Mouse (Mus musculus) hindbrain, postnatal 0 days (tissue): ENCODE data around the gene Musk. TPM values are rescaled to one million over a fixed set of nuclear protein-coding genes. Genes with fewer than 3 reads are reported as not detected.

Experiments
- ATAC-seq: fragments of 200-750 bp; cut with Nextera tagmentation; 2 replicates; pipeline ENCODE4 v1.8.0; 2017; ENCODE audit warnings: mild to moderate bottlenecking, moderate TSS enrichment, moderate library complexity
- DNase-seq: peaks from one replicate; pipeline ENCODE4 v3.0.0-alpha.2; 2015; ENCODE audit warnings: low spot score
- H3K27ac ChIP-seq: fragments of 300-500 bp; sonication (generic); 2 replicates; pipeline ENCODE4 v1.5.1; 2014; ENCODE audit warnings: mild to moderate bottlenecking
- H3K27me3 ChIP-seq: fragments of 300-500 bp; sonication (generic); 2 replicates; pipeline ENCODE4 v1.6.1; 2014; ENCODE audit warnings: low read length, mixed read lengths; ENCODE audit not compliant: insufficient read depth
- H3K36me3 ChIP-seq: fragments of 300-500 bp; sonication (generic); 2 replicates; pipeline ENCODE4 v1.6.1; 2014; ENCODE audit warnings: low read length, mixed read lengths; ENCODE audit not compliant: insufficient read depth
- H3K4me1 ChIP-seq: fragments of 300-500 bp; sonication (generic); 2 replicates; pipeline ENCODE4 v1.6.1; 2014; ENCODE audit warnings: antibody characterized with exemption, low read length, mixed read lengths; ENCODE audit not compliant: insufficient read depth
- H3K4me2 ChIP-seq: fragments of 300-500 bp; sonication (generic); 2 replicates; pipeline ENCODE4 v1.6.1; 2014; ENCODE audit warnings: low read depth, mild to moderate bottlenecking, low read length, moderate library complexity, mixed read lengths
- H3K4me3 ChIP-seq: fragments of 300-500 bp; sonication (generic); 2 replicates; pipeline ENCODE4 v1.5.1; 2014; ENCODE audit warnings: low read length
- H3K9ac ChIP-seq: fragments of 300-500 bp; sonication (generic); replicated peaks from 2 replicates; pipeline ENCODE4 v1.6.1; 2014; ENCODE audit warnings: mild to moderate bottlenecking, low read length, moderate library complexity, mixed read lengths
- H3K9me3 ChIP-seq: fragments of 300-500 bp; sonication (generic); 2 replicates; pipeline ENCODE4 v1.6.1; 2016; ENCODE audit warnings: low read length, mixed read lengths
- CTCF ChIP-seq: IDR thresholded peaks from 2 replicates; pipeline ENCODE4 v1.5.1; 2016; ENCODE audit warnings: antibody characterized with exemption, control low read depth, low read depth
- WGBS: fragments of 180-500 bp; shearing (Covaris S2); extraction: QIAGEN DNeasy Blood & Tissue Kit; methylation state at CpG from one replicate; pipeline ENCODE4 v1.1.7; 2014; 5-methylcytosine and 5-hydroxymethylcytosine counted together
- polyA plus RNA-seq: library from polyadenylated mRNA; unstranded; fragments of >200 nt; fragmentation: Nextera tagmentation; extraction: Ambion mirVana; gene quantifications from 2 replicates; pipeline ENCODE4 v1.2.1, GENCODE M21; 2015
- total RNA-seq: library from RNA; depleted of rRNA; stranded (reverse); fragments of >200 nt; gene quantifications from 2 replicates; pipeline ENCODE4 v1.2.3, GENCODE M21; 2014

Gene Musk
- total and polyA plus RNA-seq, 2 experiments from 2014 or later = 0.05 to 0.24 TPM

GRCm38 (mm10) chr4:58268897-58269542 lies 16.7 kb upstream of the Musk start:
- Histone ChIP-seq H3K4me3 (no peak overlapping the region), H3K27ac (no peak overlapping the region), H3K9me3 (no peaks in the 10 kb centered on the region), H3K27me3 (no peaks in the 10 kb centered on the region), H3K4me1 (no peaks in the 10 kb centered on the region), H3K9ac (no peak overlapping the region), H3K36me3 (no peaks in the 10 kb centered on the region), H3K4me2 (no peak overlapping the region)
- DNase-seq = no peak
- ATAC-seq = no peak
- TF ChIP-seq CTCF = no peak
- 82% methylated on average over 4 of the region's 4 CpGs for WGBS

GRCm38 (mm10) chr4:58269961-58270360 lies 15.8 kb upstream of the Musk start:
- no peaks in the 10 kb centered on the region for H3K27me3 ChIP-seq
- H3K27ac ChIP-seq = no peak overlapping the region
- no peak overlapping the region for H3K4me3 ChIP-seq
- ATAC-seq (no peak), DNase-seq (no peak)
- H3K4me1 ChIP-seq = no peaks in the 10 kb centered on the region
- H3K9ac ChIP-seq = no peak overlapping the region
- H3K4me2 ChIP-seq = no peak overlapping the region
- WGBS = 94% methylated on average over 2 of the region's 2 CpGs
- no peak for TF ChIP-seq CTCF
- H3K36me3 ChIP-seq = no peaks in the 10 kb centered on the region
- no peaks in the 10 kb centered on the region for H3K9me3 ChIP-seq

GRCm38 (mm10) chr4:58270956-58271355 lies 14.8 kb upstream of the Musk start:
- no peak for ATAC-seq

GRCm38 (mm10) chr4:58271504-58272162 lies 14.1 kb upstream of the Musk start:
- no peaks in the 10 kb centered on the region for H3K27me3 ChIP-seq
- no peak overlapping the region for H3K27ac ChIP-seq
- H3K4me1 ChIP-seq = no peaks in the 10 kb centered on the region
- no peak overlapping the region for H3K4me2 ChIP-seq
- TF ChIP-seq CTCF = no peak
- no peak overlapping the region for H3K4me3 ChIP-seq
- H3K9ac ChIP-seq = no peak overlapping the region
- H3K9me3 ChIP-seq = no peaks in the 10 kb centered on the region
- no peak for DNase-seq
- H3K36me3 ChIP-seq = no peaks in the 10 kb centered on the region
- WGBS = 78% methylated on average over 10 of the region's 10 CpGs
- no peak for ATAC-seq

More at GRCm38 (mm10) chr4:58270956-58271355, 14.8 kb upstream of the Musk start:
- Histone ChIP-seq H3K4me2 (no peak overlapping the region), H3K4me1 (no peaks in the 10 kb centered on the region), H3K36me3 (no peaks in the 10 kb centered on the region), H3K27me3 (no peaks in the 10 kb centered on the region), H3K4me3 (no peak overlapping the region), H3K27ac (no peak overlapping the region), H3K9ac (no peak overlapping the region), H3K9me3 (no peaks in the 10 kb centered on the region)
- 95% methylated on average over 1 of the region's 1 CpGs for WGBS
- DNase-seq = no peak
- no peak for TF ChIP-seq CTCF

- DNase-seq (no peak), ATAC-seq (no peak)
- Histone ChIP-seq H3K9ac (no peak overlapping the region), H3K36me3 (no peaks in the 10 kb centered on the region), H3K4me2 (no peak overlapping the region), H3K9me3 (no peaks in the 10 kb centered on the region), H3K4me3 (no peak overlapping the region), H3K27ac (no peak overlapping the region), H3K4me1 (no peaks in the 10 kb centered on the region), H3K27me3 (no peaks in the 10 kb centered on the region)
- 51% methylated on average over 8 of the region's 8 CpGs for WGBS
- no peak for TF ChIP-seq CTCF
These were observed 10.4 kb upstream of the Musk start for GRCm38 (mm10) chr4:58275261-58275895.

GRCm38 (mm10) chr4:58278368-58278767 lies 7.4 kb upstream of the Musk start:
- H3K9me3 ChIP-seq = no peaks in the 10 kb centered on the region
- no peak overlapping the region for H3K4me2 ChIP-seq
- no peak overlapping the region for H3K9ac ChIP-seq
- H3K27me3 ChIP-seq = no peaks in the 10 kb centered on the region
- no peaks in the 10 kb centered on the region for H3K36me3 ChIP-seq
- DNase-seq (no peak), ATAC-seq (no peak)
- WGBS = 75% methylated on average over 6 of the region's 6 CpGs
- H3K27ac ChIP-seq = no peak overlapping the region
- no peak for TF ChIP-seq CTCF
- H3K4me1 ChIP-seq = no peaks in the 10 kb centered on the region
- no peak overlapping the region for H3K4me3 ChIP-seq

- no peak overlapping the region for H3K27ac ChIP-seq
- DNase-seq = no peak
- H3K36me3 ChIP-seq = no peaks in the 10 kb centered on the region
- TF ChIP-seq CTCF = no peak
- H3K27me3 ChIP-seq = no peaks in the 10 kb centered on the region
- H3K4me3 ChIP-seq = no peak overlapping the region
- H3K9ac ChIP-seq = no peak overlapping the region
- no peaks in the 10 kb centered on the region for H3K9me3 ChIP-seq
- no peak overlapping the region for H3K4me2 ChIP-seq
- H3K4me1 ChIP-seq = no peaks in the 10 kb centered on the region
- 88% methylated on average over 2 of the region's 2 CpGs for WGBS
- no peak for ATAC-seq
These were observed 5.6 kb upstream of the Musk start for GRCm38 (mm10) chr4:58280121-58280520.
